Mouse (Mus musculus): ENCODE measurements around the gene Prkn.

- TF ChIP-seq POLR2A (IDR thresholded peaks at IDR 0.05; ENCODE audit: borderline replicate concordance, extremely low read depth, low read depth, low read length) (no peak), CTCF (IDR thresholded peaks at IDR 0.05; ENCODE audit: insufficient read depth, low read length) (no peak)
Observed at GRCm38 (mm10) chr17:11972550-11972949, 1132.4 kb downstream of the Prkn start.

Measured in lung, adult 2 months (tissue).